Mouse (Mus musculus): ENCODE measurements around the gene Zfp600. TPM values are rescaled to one million over a fixed set of nuclear protein-coding genes. Genes with fewer than 3 reads are reported as not detected.
"Not testable (repeated sequence)": the region's sequence is repeated elsewhere in the genome, so short reads cannot be mapped to it uniquely, and the experiment has no call there.

The Zfp600 gene
- polyA plus RNA-seq, 1 experiment from 2014 or later = not detected

GRCm38 (mm10) chr4:146242119-146242518 is 85.5 kb downstream of the Zfp600 start:
- not testable (repeated sequence) for H3K36me3 ChIP-seq (ENCODE audit: control insufficient read depth, insufficient read depth, low read length); DNase-seq (ENCODE audit: low spot score); H3K4me3 ChIP-seq (ENCODE audit: low read depth, low read length); H3K4me1 ChIP-seq (ENCODE audit: control insufficient read depth, insufficient read depth, low read length); ATAC-seq; H3K27ac ChIP-seq (ENCODE audit: low read depth, low read length); H3K9ac ChIP-seq (ENCODE audit: low read length); H3K4me2 ChIP-seq (ENCODE audit: low read length); H3K9me3 ChIP-seq (replicated peaks; ENCODE audit: control insufficient read depth, low read length); H3K27me3 ChIP-seq (replicated peaks; ENCODE audit: control insufficient read depth, insufficient read depth, low read length)
- 67% methylated on average over 5 of the region's 5 CpGs for WGBS

Other genes with a start within 250 kb of the Zfp600 start
- not detected in 2 replicates for gene Zfp987, start 59.5 kb upstream of the Zfp600 start, polyA plus RNA-seq (2014; fragmentation: Nextera tagmentation; extraction: Ambion mirVana)

Data from forebrain, embryonic 14.5 days (tissue).